Mouse (Mus musculus) liver, adult 2 months (tissue): ENCODE measurements around the gene Ube4b.

Experiments
- CTCF ChIP-seq: fragments of 200-500 bp; IDR thresholded peaks from 2 replicates; pipeline ENCODE4 v1.5.1; 2011; ENCODE audit warnings: low read depth, low read length, control low read depth
- POLR2A ChIP-seq: fragments of 200-500 bp; IDR thresholded peaks from 2 replicates; pipeline ENCODE4 v1.6.1; 2011; ENCODE audit warnings: low read length, control low read depth; ENCODE audit not compliant: insufficient read depth; ENCODE audit errors: extremely low read depth

DNA sequence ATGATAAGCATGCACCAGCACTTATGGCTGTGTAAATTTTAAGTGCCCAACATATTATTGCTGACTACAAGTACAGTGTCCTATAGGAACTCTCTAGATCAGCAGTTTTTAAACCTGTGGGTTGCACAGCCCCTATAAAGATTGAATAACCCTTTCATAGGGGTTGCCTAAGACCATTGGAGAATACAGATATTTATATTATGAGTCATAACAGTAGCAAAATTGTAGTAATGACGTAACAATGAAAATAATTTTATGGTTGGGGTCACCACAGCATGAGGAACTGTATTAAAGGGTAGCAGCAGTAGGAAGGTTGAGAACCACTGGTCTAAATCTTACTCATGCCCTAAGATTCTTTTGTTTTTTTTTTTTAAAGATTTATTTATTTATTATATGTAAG lies 32.9 kb upstream of the Ube4b start:
- no peak for TF ChIP-seq CTCF
- no peak for TF ChIP-seq POLR2A
